Mouse (Mus musculus) sigmoid colon, adult 10 weeks (tissue): Measurements from ENCODE around the gene Antxr2. TPM values are rescaled to one million over a fixed set of nuclear protein-coding genes. Genes with fewer than 3 reads are reported as not detected.

Experiments used
- polyA plus RNA-seq: library from polyadenylated mRNA; stranded (reverse); fragments of 350-450 nt; fragmentation: Illumina TruSeq; extraction: RNeasy Lipid Tissue Mini Kit (QIAGEN cat#74804); gene quantifications from one replicate; pipeline ENCODE4 v1.2.3, GENCODE M21; 2014; ENCODE audit warnings: low read depth, low replicate concordance

Antxr2 gene
- 52.7 TPM for polyA plus RNA-seq

DNA sequence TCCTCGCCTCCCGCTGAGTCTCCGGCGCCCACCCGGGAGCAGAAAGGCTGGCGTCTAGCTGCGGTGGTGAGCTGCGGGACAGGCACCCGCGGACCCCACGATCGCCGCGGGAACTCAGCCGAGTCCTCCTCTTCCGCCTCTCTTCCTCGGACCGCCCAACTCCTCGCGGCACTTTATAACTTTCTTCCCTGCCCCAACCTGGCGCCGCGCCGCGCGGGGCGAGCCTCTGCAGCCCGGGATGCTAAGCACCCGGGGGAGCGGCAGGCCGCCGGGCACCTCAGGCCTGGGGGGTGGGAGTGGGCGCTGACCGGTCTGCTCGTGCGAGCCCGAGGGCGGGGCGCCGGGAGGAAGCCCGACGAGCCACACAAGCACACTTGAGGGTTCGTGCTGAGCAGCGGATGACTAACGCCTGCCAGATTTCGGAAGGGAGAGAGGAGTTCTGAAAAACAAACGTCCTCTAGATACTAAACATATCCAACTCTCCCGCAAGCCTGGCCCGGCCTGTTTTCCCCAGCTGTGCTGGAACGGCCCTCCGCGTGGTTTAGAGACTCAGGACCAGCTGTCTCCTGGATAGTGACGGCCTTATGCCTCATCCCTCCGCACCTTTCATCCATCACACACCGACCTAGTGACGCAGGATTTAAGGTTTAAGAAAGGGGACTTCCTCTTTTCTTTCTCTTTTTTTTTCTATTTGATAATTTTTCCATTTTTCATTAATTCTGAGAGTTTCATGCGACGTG, at the start of gene Antxr2:
Gene Antxr2, minus strand, starts transcription at position 142 of the 740 bp plus-strand sequence.

Other genes with a start within 250 kb of the Antxr2 start
- not detected for gene Prdm8, start 136.2 kb upstream of the Antxr2 start, polyA plus RNA-seq
- gene Fgf5, start 223.1 kb upstream of the Antxr2 start, polyA plus RNA-seq = not detected